Mouse (Mus musculus): ENCODE measurements around the gene Nudcd3.

DNA sequence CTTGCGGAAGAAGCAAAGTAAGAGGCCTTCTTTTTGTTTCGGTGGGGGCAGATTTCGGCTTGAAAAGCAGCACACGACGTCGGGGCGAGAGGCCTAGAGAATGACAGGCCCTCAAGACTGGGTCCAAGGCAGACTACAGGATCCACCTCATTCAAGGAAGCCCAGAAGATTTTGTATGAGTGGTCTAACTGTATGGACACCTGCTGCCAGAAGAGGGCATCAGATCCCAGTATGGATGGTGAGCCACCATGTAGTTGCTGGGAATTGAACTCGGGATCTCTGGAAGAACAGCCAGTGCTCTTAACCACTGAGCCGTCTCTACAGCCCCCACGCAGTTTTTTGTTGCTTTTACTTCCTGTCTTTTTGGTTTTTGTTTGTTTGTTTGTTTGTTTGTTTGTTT is 22.0 kb upstream of the Nudcd3 start:
- TF ChIP-seq CTCF (IDR thresholded peaks at IDR 0.05; ENCODE audit: low read depth) (peak; percentile 12; the same call in 1 of the 2 replicates), EP300 (IDR thresholded peaks at IDR 0.05; ENCODE audit: low read depth) (no peak)
